Mouse (Mus musculus): ENCODE measurements around the gene Rlim. TPM values are rescaled to one million over a fixed set of nuclear protein-coding genes. Genes with fewer than 3 reads are reported as not detected.

The Rlim gene
- total RNA-seq, 2 experiments from 2014 or later: 27.7 to 31.0 TPM

Other genes with a start within 250 kb of the Rlim start
- gene Slc16a2, start 159.3 kb downstream of the Rlim start, total RNA-seq (2015; ENCODE audit: low replicate concordance): 6.7 TPM in 1 of 2 replicates, not detected in the other
- 0.08 TPM in 1 of 2 replicates, not detected in the other for gene Slc16a2, start 159.3 kb downstream of the Rlim start, total RNA-seq (2017; ENCODE audit: low replicate concordance)
- not detected in 2 replicates for gene Nexmif, start 219.9 kb upstream of the Rlim start, total RNA-seq (2015; ENCODE audit: low replicate concordance)
- not detected in 2 replicates for gene Nexmif, start 219.9 kb upstream of the Rlim start, total RNA-seq (2017; ENCODE audit: low replicate concordance)